Mouse (Mus musculus) forelimb bud, embryonic 11.5 days (tissue): ENCODE measurements at regions not wholly inside any gene's neighbourhood (a gene's known extent, or its start where the extent isn't known, plus 50 kb on each side); places are given as distances from the start of the nearest gene placed in this dataset.
A peak's percentile ranks its signal among the peaks of the same experiment; 100 is the strongest.

ENCODE experiments used
- DNase-seq: peaks from one replicate; pipeline ENCODE4 v3.0.0-alpha.2; 2012; ENCODE audit warnings: low read depth, low spot score

DNA sequence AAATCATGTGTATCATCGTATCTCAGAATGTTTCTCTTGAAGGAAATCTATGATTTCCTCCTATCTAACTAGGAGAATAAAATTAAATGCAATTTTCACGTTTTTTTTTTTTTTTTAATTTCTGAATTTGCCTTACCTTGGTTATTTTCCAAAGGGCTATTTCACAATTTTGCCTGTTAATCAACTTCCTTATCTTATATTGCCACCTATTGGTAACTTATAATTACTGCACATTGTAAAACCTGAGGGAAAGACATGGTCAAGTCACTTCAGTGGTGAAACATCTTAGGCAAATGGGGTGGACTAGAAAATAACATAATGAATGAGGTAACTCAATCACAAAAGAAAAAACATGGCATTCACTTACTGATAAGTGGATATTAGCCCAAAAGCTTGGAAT lies 232.0 kb downstream of the Nap1l3 start:
- peak; percentile 0 for DNase-seq
